Mouse (Mus musculus): ENCODE data around the gene Txndc8.

- TF ChIP-seq CTCF (IDR thresholded peaks at IDR 0.05; ENCODE audit: low read depth, low read length) (no peak), POLR2A (IDR thresholded peaks at IDR 0.05; ENCODE audit: insufficient read depth, low read length) (no peak), EP300 (IDR thresholded peaks at IDR 0.05; ENCODE audit: insufficient read depth, low read depth, low read length) (no peak)
These were observed 43.4 kb downstream of the Txndc8 start for GRCm38 (mm10) chr4:57965516-57965915.
